Mouse (Mus musculus): ENCODE data around the gene Plppr1. TPM values are rescaled to one million over a fixed set of nuclear protein-coding genes. Genes with fewer than 3 reads are reported as not detected.
"Not testable (repeated sequence)": the region's sequence is repeated elsewhere in the genome, so short reads cannot be mapped to it uniquely, and the experiment has no call there.

Plppr1 gene
- total RNA-seq, 2 experiments from 2014 or later = not detected

GRCm38 (mm10) chr4:49214341-49214740, 155.3 kb downstream of the Plppr1 start:
- ATAC-seq (replicated peaks; ENCODE audit: low FRiP score, poor library complexity, severe bottlenecking) = no peak

- no peak for ATAC-seq (replicated peaks; ENCODE audit: low FRiP score, poor library complexity, severe bottlenecking)
Observed at GRCm38 (mm10) chr4:49223501-49223900, 164.4 kb downstream of the Plppr1 start.

- ATAC-seq (replicated peaks; ENCODE audit: low FRiP score, poor library complexity, severe bottlenecking) = no peak
Observed at GRCm38 (mm10) chr4:49225021-49225420, 165.9 kb downstream of the Plppr1 start.

GRCm38 (mm10) chr4:49232206-49233031, 173.3 kb downstream of the Plppr1 start:
- ATAC-seq (replicated peaks; ENCODE audit: low FRiP score, poor library complexity, severe bottlenecking) = no peak

- ATAC-seq (replicated peaks; ENCODE audit: low FRiP score, poor library complexity, severe bottlenecking) = no peak
Observed at GRCm38 (mm10) chr4:49233032-49233406, 173.9 kb downstream of the Plppr1 start.

- no peak for ATAC-seq (replicated peaks; ENCODE audit: low FRiP score, poor library complexity, severe bottlenecking)
Observed at GRCm38 (mm10) chr4:49238111-49238510, 179.0 kb downstream of the Plppr1 start.

DNA sequence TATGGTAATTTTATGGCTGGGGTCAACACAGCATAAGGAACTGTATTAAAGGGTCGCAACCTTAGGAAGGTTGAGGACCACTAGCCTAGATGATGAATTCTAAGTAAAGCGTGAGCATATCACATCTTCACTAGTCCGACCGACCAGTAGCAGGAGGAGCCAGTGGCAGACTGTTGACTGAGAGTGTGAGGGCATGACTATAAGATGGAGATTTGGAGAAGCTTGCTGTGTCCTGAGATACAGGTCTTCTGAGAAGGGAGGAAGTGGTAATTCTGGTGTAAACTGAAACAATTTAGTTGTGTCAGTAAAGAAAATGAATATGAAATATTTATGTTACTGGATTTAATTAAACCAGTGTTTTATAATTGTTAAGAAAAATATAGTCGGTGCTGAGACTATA, 180.4 kb downstream of the Plppr1 start:
- ATAC-seq (replicated peaks; ENCODE audit: low FRiP score, poor library complexity, severe bottlenecking) = no peak

DNA sequence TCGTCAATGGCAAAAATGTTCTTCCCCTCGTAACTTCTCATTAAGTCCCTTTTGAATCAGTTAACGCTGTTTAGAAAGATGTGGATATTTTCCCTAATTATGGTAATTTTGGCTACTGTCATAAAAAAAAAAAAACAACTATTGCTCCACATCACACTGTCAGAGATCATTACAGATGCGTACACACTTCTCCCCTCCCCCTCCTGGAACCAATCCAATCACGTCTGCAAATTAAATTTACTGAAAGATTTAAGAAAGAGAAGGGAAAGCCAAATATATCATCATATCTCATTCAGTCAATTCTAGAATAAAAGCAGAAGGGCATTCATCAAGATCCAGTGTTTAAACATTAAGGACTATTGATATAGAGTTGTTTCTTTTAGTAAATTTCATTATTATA, 185.7 kb downstream of the Plppr1 start:
- no peak for ATAC-seq (replicated peaks; ENCODE audit: low FRiP score, poor library complexity, severe bottlenecking)

DNA sequence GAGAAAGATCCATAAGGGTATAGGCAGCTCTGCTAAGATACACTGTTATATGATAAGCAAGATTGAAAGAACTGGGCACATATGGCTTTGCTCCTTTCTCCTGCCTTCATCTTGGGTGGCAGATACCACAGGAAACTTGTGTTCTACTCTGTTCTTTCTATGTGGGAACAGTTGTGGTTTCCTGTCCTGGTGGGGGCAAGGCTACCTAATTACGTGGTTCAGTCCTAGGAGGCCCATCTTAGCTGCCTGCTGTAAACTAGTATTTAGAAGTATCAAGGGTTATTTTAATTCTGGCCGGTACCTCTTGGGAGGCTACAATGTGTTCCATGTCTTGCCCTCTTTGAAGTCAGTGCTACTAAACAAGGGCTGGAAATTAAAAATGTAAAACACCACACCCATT, 186.2 kb downstream of the Plppr1 start:
- ATAC-seq (replicated peaks; ENCODE audit: low FRiP score, poor library complexity, severe bottlenecking) = no peak

- ATAC-seq (replicated peaks; ENCODE audit: low FRiP score, poor library complexity, severe bottlenecking) = no peak
Observed at GRCm38 (mm10) chr4:49251262-49251661, 192.2 kb downstream of the Plppr1 start.

DNA sequence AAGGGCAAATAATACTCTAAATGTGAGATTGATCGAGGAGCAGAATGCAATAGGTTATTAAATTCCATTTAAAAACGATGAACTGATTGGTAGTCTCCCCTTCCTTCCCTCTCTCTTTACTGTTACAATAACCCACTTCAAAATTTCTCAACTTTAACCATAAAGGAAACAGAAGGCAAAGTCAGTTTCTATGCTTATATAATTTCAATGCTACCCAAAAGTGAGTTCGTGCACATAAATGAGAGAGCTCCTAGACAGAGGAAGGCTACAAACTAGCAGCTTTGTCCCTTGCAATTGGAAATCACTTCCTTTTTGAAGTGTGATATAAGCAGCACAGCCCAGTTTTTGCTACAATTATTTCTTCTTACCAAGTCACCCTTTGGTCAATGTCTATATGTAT, 193.1 kb downstream of the Plppr1 start:
- no peak for ATAC-seq (replicated peaks; ENCODE audit: low FRiP score, poor library complexity, severe bottlenecking)

GRCm38 (mm10) chr4:49278515-49278914, 219.4 kb downstream of the Plppr1 start:
- no peak for ATAC-seq (replicated peaks; ENCODE audit: low FRiP score, poor library complexity, severe bottlenecking)

GRCm38 (mm10) chr4:49284692-49285291, 225.7 kb downstream of the Plppr1 start:
- ATAC-seq (replicated peaks; ENCODE audit: low FRiP score, poor library complexity, severe bottlenecking) = no peak

DNA sequence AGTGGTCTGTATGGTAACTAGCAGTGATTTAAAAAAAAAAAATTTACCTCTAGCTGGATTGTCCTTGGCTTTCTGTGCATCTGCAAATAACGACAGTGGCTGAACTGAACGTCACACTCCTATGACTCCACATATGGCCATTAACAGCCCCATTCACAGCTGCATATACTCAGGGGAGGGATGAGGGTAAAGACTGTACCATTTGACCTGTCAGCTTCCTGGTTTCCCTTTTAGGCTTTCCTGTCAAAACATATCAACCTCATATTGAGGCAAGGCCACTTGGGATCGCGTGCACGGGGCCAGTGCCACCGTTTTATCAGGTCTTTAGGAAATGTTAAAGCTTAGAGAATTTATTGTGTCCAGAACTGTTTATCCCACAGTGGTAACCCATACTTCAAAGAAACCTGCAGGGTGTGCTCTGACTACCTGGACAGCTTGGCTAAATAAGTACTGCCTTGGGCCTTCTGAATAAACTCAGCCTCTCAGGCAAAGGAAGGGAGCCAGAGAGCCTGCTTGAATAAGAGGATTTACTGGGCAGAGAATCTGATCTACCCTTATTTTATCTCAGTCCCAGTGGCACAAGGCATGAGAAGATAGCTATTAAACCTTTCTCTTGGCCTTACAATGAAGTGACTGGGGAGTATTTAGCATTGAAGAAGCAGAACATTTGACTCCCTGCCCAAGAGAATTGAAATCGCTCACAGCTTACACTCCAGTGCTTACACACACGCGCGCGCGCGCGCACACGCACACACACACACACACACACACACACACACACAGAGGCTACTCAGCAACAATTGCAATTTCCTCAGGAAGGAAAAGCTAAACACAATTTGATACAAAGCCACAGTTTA, 226.5 kb downstream of the Plppr1 start:
- no peak for ATAC-seq (replicated peaks; ENCODE audit: low FRiP score, poor library complexity, severe bottlenecking)

DNA sequence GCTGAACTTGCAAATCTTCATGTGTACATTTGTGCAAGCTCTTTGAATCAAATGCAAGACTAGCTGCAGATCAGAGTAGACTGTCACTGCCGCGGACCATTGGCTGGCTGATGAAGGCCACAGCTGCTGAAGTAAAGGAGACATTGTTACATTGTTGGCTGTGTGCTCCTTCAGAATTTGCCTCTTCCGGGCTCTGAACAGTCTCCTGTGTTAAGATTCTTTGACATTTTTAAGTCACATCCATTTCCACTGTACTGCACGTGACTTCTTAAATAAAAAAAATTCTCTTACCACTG, 227.1 kb downstream of the Plppr1 start:
- no peak for ATAC-seq (replicated peaks; ENCODE audit: low FRiP score, poor library complexity, severe bottlenecking)

DNA sequence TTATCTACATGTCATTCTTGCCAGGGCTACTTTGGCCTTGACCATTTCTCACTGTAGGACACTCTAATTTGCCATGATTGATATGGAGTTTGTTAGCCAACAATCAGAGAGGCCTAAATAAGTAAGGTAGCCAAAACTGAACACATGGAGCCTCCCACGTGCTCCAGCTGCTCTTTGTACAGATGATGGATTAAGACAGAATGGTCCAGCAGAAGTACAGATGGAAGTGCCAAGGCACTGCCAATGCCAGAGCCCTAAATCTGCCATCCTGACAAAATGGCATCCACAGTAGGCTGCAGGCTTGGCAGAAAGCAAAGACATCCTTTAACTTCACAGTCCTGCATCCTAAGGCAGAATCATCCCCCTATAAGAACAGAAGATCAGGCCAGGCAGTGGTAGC, 237.4 kb downstream of the Plppr1 start:
- no peak for ATAC-seq (replicated peaks; ENCODE audit: low FRiP score, poor library complexity, severe bottlenecking)

- no peak for ATAC-seq (replicated peaks; ENCODE audit: low FRiP score, poor library complexity, severe bottlenecking)
Observed at GRCm38 (mm10) chr4:49299576-49299975, 240.5 kb downstream of the Plppr1 start.

- no peak for ATAC-seq (replicated peaks; ENCODE audit: low FRiP score, poor library complexity, severe bottlenecking)
Observed at GRCm38 (mm10) chr4:49321903-49322635, 263.0 kb downstream of the Plppr1 start.

DNA sequence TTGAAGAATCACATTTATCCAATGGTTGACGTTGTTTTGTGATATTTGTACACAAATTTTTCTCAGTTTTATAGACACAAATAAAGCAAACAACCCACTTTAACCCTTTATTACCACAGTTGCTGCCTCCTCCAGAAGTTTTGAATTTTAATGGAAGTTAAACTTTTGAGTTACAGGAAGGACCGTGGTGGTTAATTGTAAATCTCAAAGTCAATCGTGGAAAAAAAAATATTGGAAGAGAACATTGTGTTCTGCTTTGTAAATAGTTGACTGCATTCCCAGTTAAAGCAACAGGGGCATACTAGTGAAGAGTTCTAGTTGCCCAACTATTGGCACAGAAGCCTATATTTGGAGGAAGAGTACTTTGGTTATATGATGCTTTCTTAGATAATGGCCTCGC, 278.9 kb downstream of the Plppr1 start:
- ATAC-seq (replicated peaks; ENCODE audit: low FRiP score, poor library complexity, severe bottlenecking) = not testable (repeated sequence)

GRCm38 (mm10) chr4:49340091-49340490, 281.0 kb downstream of the Plppr1 start:
- not testable (repeated sequence) for ATAC-seq (replicated peaks; ENCODE audit: low FRiP score, poor library complexity, severe bottlenecking)

Data from erythroblast, adult 5-6 weeks (primary cell).